Mouse (Mus musculus) Patski (cell line): ENCODE results near the gene Trit1. TPM values are rescaled to one million over a fixed set of nuclear protein-coding genes. Genes with fewer than 3 reads are reported as not detected.
A peak's percentile ranks its signal among the peaks of the same experiment; 100 is the strongest.

Source experiments
- ATAC-seq: fragments of 100-300 bp; one replicate; pipeline ENCODE4 v1.8.0; 2021
- CTCF ChIA-PET: fragments of 350-600 bp; sonication (Branson Sonifier 250); formaldehyde crosslinking; loops from one replicate; lab custom pipeline; 2022; ENCODE audit warnings: inconsistent platforms; lab: Charles Lee
- POLR2A ChIA-PET: fragments of 350-600 bp; sonication (Branson Sonifier 250); formaldehyde crosslinking; loops from one replicate; lab custom pipeline; 2022; ENCODE audit warnings: antibody characterized with exemption, inconsistent platforms; lab: Charles Lee
- DNase-seq: peaks from one replicate; pipeline ENCODE4 v3.0.0-alpha.2; 2011; ENCODE audit warnings: low read depth, low spot score
- H3K27me3 ChIP-seq: fragments of 371-371 bp; one replicate; pipeline ENCODE4 v1.5.1; 2021
- CTCF ChIP-seq: fragments of 100-300 bp; IDR thresholded peaks from one replicate; pipeline ENCODE4 v1.5.1; 2021
- in situ Hi-C: fragments of 300-500 bp; cut with MboI; formaldehyde crosslinking; loops from 3 replicates; pipeline ENCODE4 v1.11.1; 2018; ENCODE audit warnings: low pct_unique_long_range_greater_than_20kb, mixed read lengths
- polyA plus RNA-seq: library from polyadenylated mRNA; unstranded; gene quantifications from one replicate; pipeline ENCODE4 v1.2.3, GENCODE M21; 2021

The Trit1 gene
- polyA plus RNA-seq, 1 experiment from 2014 or later: 12.9 TPM

DNA sequence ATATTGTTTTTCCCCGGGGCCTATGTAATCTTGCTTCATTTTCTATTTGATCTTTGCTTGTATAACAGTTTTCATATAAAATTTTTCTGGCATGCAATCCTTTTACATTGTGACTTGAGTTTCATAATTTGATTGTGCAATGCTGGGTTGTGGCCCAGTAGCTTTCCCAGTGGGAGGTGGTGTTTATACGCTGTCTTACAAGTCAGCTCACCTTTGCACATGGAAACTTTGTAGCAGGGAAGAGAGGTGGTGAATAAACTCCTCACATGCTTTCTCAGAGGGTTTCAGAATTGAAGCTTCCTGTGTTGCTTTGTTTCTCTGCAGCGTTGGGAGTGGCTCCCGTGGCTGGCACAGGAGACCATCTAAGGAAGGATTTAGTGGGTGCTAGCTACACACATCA is 28.4 kb downstream of the Trit1 start:
- POLR2A ChIA-PET: no interaction called here
- no peak for ATAC-seq

GRCm38 (mm10) chr4:123046300-123046699 is 29.9 kb downstream of the Trit1 start:
- H3K27me3 ChIP-seq: no peaks in the 10 kb centered on the region
- TF ChIP-seq CTCF: no peak
- ChIA-PET POLR2A (interaction anchor here (0.6 kb wide), 1 partner anchor 24 kb away, joined by 3 read pairs; no protein-coding TSS in a partner anchor), CTCF (interaction anchor here (1.2 to 1.9 kb wide), 3 partner anchors 11 to 28 kb away, joined by 3 to 6 read pairs (median 5); no protein-coding TSS in a partner anchor)
- no peak for ATAC-seq
- no peak for DNase-seq
- in situ Hi-C loops: no loop called here

More for the DNA sequence above, 28.4 kb downstream of the Trit1 start:
- H3K27me3 ChIP-seq: no peaks in the 10 kb centered on the region
- CTCF ChIA-PET: interaction anchor here (1.3 to 1.9 kb wide), 2 partner anchors 10 to 23 kb away, joined by 5 to 6 read pairs; no protein-coding TSS in a partner anchor
- DNase-seq: no peak
- in situ Hi-C loops: no loop called here
- no peak for TF ChIP-seq CTCF

DNA sequence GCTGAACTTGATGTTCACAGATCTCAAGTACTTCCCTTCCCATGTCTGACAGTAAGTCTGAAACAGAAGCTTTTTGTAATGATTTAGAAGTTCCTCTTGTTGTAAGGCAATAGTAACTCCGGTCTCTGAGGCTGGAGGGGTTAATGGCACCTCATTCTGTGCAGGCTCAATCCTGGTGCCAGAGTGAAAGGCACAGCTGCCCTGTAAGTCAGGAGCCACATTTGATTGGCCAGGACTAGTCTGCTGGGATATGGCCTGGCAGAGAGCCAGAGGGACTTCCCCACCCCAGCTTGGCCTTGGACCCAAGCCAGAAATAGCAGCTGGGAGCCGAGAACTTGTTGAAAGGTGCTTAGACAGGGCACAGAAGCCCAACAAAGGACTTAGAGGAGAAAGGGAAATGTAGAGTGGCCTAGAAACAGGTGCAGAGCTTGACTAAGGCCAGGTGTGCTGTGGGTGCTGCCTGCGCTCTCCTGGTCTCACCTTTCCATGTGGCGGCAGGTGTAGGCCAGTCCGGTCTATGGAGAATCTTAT is 34.3 kb downstream of the Trit1 start:
- POLR2A ChIA-PET: interaction anchor here (1.0 kb wide), 1 partner anchor 35 kb away, joined by 4 read pairs; the partner anchor contains the start of gene Trit1
- TF ChIP-seq CTCF: no peak
- CTCF ChIA-PET: interaction anchor here (1.7 to 1.8 kb wide), 2 partner anchors 11 to 55 kb away, joined by 4 to 6 read pairs; partner anchors contain the start of gene Mycl

DNA sequence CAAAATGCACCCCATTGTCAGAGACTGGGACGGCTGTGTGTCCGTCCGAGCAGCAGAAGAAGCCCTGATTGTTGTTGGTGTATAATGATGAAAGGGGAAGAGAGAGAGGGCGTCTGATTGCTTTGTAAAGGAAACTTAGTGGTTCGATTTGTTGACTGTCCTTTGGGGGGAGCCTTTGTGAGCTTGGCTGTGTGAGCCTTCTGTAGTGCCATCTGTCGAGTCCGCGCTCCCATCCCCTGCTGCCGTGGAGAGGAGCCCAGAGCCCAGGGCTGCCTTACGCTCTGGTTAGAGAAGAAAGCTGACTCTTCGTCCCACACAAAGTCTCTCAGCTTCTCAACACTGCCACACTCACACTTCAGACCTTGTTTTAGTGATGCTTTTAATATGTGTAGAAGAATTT is 36.8 kb downstream of the Trit1 start:
- H3K27me3 ChIP-seq: no peaks in the 10 kb centered on the region
- no peak for DNase-seq
- ChIA-PET CTCF (no interaction called here), POLR2A (no interaction called here)
- no peak for ATAC-seq
- in situ Hi-C loops: no loop called here
- no peak for TF ChIP-seq CTCF

More for the DNA sequence above, 34.3 kb downstream of the Trit1 start:
- in situ Hi-C loops: no loop called here
- DNase-seq (peak; percentile 90), ATAC-seq (peak; percentile 65)
- no peaks in the 10 kb centered on the region for H3K27me3 ChIP-seq

- no peak for ATAC-seq
- in situ Hi-C loops: no loop called here
- CTCF ChIA-PET: interaction anchor here (1.1 kb wide), 1 partner anchor 14 kb away, joined by 3 read pairs; no protein-coding TSS in a partner anchor
These were observed 37.9 kb downstream of the Trit1 start for GRCm38 (mm10) chr4:123054172-123054790.

GRCm38 (mm10) chr4:123056560-123057109 is 40.2 kb downstream of the Trit1 start:
- in situ Hi-C loops: no loop called here
- POLR2A ChIA-PET: no interaction called here
- H3K27me3 ChIP-seq: no peaks in the 10 kb centered on the region
- no peak for TF ChIP-seq CTCF
- ATAC-seq (no peak), DNase-seq (no peak)
- CTCF ChIA-PET: no interaction called here

More at GRCm38 (mm10) chr4:123054172-123054790, 37.9 kb downstream of the Trit1 start:
- POLR2A ChIA-PET: no interaction called here
- TF ChIP-seq CTCF: no peak
- no peaks in the 10 kb centered on the region for H3K27me3 ChIP-seq
- no peak for DNase-seq

DNA sequence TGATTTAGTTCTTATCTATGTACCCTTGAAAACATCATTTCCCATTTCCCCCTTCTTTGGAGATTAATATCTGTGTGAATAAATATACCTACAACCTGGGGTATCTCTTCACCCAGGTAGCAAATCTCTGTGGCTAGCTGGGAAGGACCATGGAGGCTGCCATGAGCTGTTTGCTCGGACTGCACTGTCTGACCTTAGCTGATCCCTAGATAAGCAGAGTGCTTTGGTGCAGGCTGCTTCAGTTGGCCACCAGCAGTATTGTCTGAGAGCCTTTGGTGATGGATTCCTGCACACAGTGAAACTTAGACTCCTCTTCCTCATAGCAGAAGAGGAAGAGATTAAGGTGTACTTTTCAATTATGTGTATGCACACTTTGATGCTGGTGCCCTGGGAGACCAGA is 41.6 kb downstream of the Trit1 start:
- CTCF ChIA-PET: no interaction called here
- ATAC-seq (no peak), DNase-seq (no peak)
- H3K27me3 ChIP-seq: no peaks in the 10 kb centered on the region
- POLR2A ChIA-PET: no interaction called here
- in situ Hi-C loops: no loop called here
- no peak for TF ChIP-seq CTCF

DNA sequence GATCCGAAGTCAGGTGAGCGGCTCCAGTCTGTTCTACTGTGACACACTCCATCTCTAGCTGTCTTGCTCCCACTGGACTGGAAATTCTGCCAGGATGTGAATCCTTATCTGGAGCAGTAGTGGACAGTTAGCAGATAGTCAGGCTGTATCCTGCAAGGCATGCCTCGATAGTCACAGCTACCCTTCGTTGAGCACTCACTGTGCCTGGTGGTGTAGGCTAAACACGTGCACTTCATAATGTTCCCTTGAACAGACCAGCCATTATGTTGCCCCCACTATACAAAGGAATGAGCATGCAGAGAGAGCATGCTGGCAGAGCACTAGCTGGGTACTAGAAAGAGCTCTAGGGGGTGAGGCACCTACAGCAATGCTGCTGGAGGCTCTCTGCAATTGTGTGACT is 45.3 kb downstream of the Trit1 start:
- DNase-seq: no peak
- ChIA-PET CTCF (interaction anchor here (1.3 to 1.4 kb wide), 2 partner anchors 10 to 11 kb away, joined by 3 to 4 read pairs; no protein-coding TSS in a partner anchor), POLR2A (no interaction called here)
- no peaks in the 10 kb centered on the region for H3K27me3 ChIP-seq
- no peak for TF ChIP-seq CTCF
- ATAC-seq: no peak
- in situ Hi-C loops: no loop called here

DNA sequence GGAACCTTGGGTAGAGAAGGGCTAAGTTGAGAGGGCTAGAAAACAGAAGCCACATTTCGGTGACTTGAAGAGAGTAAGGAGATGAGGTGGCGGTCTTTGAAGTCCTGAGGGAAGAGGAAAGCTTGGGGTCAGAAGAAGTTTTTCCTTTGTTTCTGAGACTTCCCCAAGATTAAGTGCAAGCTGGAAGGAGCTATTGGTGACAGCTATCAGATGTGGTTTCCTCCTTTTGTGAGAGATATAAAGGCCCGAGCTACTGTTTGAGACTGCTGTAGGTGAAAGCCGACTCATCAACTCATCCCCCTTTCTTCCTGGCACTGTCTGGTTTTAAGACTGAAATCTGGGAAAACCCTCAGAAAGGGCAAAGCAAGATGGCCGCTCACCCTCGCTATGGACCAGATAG is 52.2 kb downstream of the Trit1 start:
- no peak for TF ChIP-seq CTCF
- in situ Hi-C loops: no loop called here

DNA sequence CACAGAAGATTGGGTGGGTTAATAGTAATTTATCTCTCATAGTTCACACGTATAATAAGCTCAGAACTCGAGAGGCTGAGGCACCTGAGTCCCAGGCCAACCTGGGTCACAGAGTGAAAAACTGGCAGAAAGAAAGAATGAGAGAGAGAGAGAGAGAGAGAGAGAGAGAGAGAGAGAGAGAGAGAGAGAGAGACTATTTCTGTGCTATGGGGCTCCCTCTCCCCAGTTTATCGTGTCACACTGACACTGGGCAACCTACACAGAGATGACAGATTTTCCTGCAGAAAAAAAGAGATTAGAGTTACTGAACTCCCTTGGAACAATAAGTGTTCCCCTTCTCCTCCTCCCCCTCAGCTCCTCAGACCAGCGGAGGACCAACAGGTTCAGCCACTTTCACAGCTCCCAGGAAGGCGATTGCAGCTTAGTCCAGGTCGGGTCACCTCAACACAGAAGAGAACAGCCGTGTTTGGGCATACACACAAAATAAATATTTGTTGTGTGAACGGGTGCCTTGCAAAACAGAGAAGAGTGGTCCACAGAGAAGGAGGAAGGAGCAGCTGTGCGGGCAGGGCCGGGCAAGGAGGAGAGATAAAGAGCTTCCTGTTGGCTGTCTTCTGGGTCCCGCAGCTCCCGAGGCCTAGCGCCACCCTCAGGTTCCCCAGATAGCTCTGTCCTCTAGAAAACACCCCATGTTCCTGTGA is 55.0 kb downstream of the Trit1 start:
- CTCF ChIA-PET: interaction anchor here (0.9 to 1.8 kb wide), 4 partner anchors 9 to 76 kb away, joined by 3 to 5 read pairs (median 4); partner anchors contain the start of gene Mycl
- ATAC-seq (no peak), DNase-seq (no peak)
- TF ChIP-seq CTCF: no peak
- in situ Hi-C loops: no loop called here
- POLR2A ChIA-PET: no interaction called here
- peaks cover 3% of the 10 kb centered on the region for H3K27me3 ChIP-seq

More for the DNA sequence above, 52.2 kb downstream of the Trit1 start:
- ChIA-PET CTCF (interaction anchor here (0.7 kb wide), 1 partner anchor 14 kb away, joined by 3 read pairs; no protein-coding TSS in a partner anchor), POLR2A (no interaction called here)
- H3K27me3 ChIP-seq: no peaks in the 10 kb centered on the region
- DNase-seq (no peak), ATAC-seq (no peak)
